Mouse (Mus musculus) brain, embryonic 18.5 days (tissue): ENCODE data around the gene Plvap.

Experiments
- DNase-seq: peaks from one replicate; pipeline ENCODE4 v3.0.0-alpha.2; 2012; ENCODE audit warnings: low read depth, low spot score

Gene Plvap

DNA sequence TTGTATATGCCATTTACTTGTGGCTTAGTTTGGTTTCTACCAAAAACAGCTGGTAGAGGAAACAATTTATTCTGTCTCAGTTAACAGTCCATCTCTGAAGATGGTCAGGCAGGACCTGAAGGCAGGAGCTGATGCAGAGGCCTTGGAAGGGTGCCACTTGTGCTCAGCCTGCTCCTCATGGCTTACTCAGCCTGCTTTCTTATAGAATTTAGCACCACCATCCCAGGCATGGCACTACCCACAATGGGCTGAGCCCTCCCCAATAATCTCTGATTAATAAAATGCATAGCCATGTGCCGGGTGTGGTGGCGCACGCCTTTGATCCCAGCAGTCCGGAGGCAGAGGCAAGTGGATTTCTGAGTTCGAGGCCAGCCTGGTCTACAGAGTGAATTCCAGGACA, 45.4 kb downstream of the Plvap start:
- no peak for DNase-seq

DNA sequence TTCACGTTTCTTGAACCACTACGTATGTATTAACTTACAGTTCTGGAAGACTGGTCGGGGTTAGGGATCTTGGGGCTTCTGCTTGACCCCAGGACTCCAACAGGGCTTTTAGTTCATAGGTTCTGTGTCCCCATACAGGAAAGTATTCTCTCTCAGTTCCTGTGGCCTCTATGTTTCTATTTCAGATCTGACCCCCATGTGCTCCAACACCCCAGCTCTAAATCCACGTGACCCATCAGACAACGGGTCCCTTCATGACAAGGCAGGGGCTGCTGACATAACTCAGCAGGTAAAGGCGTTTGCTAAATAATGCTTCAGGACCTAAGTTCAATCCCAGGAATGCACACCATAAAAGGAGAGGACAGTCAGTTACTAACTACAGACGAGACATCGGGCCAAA, 45.8 kb downstream of the Plvap start:
- DNase-seq: no peak

DNA sequence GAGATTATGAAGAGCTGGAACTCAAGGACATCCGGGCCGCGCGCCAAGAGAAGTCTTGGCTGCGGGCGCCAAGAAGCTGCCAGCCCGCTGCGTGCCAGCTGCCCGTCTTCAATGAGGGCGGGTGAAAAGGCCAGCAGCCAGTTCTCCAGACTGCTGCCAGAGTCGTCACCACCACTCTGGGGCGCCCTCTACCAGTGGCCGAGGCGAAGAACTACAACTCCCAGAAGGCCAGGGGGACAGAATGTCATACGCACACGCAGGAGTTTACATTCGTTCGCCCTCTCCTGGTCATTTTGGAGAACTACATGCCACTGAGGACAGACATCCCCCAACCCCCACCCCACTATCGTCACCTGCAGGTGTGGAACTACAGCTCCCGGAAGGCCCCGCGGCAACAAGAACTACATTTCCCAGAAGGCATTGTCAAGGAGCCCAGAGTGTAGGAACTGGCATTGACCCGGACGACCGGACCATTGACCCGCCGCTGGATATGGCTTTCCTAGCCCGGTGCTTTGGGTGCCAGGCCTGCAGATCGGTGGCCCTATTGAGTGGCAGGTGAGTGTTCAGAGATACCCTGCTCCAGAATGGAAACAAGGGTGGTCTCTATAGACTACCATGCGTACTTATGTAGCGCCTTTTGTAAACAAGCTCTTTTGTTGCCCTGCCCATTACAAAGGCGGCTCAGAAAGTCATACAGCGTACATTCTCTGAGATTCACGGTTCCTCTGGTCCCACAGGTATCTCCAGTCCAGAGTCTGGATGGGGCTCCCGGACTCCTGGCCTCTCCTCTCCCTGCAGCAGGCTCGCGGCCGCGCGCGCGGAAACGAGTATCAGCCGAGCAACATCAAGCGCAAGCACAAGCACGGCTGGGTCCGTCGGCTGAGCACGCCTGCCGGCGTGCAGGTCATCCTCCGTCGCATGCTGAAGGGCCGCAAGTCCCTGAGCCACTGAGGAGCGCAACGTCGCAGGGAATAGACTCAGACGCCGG, 46.7 kb downstream of the Plvap start, which contains the start of gene Mrpl34:
Mrpl34 (plus strand) TSS at position 447 of the 988 bp plus-strand sequence.
- DNase-seq: peak; percentile 99

DNA sequence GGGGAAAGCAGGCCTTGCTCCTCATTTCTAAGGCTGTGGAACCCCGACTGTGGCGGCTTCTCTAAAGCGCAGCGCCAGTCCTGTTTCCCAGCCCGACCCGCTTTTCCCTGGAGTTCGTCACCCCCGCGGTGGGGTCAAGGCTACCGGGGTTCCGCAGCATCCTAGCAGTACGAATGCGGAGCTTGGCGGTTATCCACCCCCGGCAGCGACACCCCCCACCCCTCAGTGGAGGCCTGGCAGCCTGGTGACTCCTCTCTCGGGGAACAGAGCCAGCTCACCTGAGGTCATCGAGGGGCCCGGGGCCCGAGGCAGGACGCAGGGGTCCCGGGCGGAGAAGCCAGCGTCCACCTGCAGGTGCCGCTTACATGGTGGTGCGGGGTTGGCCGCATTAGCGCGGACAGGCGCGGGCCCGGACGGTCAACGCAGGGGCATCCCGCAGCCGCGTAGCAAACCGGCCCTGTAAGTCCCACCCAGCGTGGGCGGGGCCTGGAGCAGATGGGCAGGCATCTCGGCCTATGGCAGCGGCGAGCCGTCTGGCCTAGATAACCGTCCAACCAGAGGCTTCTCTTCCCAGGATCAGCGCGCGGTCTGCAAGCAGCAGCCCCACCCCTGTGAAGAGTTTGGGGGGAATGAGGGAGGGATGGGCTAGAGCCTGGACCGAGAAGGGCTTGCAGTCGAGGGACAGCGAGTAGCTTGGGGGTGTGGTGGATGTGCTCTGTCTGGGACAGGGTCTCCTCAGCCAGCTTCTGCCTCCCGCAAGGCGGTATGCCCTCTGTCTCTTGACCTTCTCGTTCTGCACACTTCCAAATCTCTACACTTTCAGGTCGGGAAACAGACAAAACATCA, 48.1 kb downstream of the Plvap start, which contains the start of gene Abhd8:
Abhd8 (minus strand) TSS at position 468 of the 846 bp plus-strand sequence.
- peak; percentile 92 for DNase-seq

DNA sequence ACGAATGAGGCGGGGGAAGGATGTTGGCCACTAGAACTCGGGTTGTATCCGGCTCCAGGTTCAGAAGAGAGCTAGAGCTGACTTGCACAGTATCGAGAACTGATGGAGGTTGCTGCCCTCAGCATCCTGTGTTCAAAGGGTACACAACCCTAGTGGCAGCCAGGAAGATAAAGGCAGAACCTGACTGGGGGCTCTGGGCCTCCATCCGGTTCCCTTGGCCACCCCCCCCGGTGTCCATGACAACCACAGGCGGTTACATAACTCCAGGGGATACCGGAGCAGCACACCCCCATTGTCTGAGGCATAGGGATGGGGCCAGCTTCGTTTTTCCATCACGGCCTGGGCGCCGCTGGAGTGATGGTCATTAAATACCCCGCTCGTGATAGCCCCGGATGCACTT, 48.8 kb downstream of the Plvap start:
- no peak for DNase-seq

DNA sequence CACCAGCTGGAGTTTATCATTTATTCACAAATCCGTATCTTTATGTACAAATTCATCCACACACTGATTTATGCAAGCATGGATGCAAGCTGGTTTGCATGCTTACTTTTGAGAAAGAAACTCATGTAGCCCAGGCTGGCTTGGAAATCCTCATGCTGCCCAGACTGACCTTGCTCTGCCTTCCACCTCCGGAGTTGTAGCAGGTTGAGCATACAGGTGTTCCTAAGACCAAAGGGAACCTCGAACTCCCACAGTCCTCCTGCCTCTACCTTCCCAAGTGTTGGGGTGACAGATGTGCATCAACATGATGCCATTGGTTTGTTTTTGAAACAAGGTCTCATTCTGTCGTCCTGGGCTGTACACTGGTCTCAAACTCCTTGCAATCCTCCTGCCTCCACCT, 49.4 kb downstream of the Plvap start:
- no peak for DNase-seq

DNA sequence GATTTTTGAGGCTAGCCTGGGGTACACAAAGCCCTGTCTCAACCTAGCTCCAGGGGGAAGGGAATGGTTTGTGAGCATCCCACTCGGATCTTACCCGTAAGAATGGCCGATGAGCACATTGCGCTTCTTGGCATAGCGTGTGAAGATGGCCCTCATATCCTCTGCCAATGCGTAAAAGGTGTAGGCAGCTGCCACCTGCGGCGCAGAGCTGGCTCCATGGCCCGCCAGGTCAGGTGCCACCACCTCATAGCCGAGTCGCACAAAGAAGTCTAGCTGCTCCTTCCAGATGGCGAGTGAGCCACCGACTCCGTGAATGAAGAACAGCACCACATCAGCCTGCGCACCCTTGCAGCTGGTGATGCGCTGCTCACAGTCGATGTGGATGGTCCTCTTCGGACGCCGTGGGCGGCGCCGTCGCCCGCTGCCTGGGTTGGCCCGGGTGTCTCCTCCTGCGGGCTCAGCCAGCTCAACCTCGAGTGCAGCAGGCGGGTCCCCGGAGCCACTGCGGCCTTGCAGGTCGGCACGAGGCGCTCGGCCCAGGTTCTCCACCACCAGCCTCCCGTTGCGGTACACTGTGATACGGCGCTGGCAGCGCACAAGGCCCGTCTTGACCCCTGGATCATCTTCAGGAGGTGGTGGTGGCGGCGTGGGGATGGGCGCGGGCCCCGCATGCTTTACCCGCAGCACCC, 50.3 kb downstream of the Plvap start:
- no peak for DNase-seq

DNA sequence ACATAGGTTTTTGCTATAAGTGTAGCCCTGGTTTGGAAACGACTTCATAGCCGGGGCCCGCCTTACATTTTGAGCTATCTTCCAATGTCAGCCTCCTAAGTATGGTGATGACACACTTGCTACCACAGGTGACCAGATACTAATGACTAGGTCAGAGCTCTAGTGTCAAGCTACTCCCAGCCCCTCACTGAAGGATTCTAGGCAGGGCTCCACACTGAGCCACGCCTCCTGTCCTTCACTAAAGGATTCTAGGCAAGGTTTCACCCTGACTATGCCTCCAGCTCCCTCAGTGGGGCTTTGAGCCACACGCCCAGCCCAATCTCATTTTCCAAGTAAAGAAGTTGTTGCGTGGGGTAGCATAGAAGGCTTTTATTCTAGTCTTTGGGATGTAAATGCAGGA, 50.8 kb downstream of the Plvap start:
- DNase-seq: no peak

DNA sequence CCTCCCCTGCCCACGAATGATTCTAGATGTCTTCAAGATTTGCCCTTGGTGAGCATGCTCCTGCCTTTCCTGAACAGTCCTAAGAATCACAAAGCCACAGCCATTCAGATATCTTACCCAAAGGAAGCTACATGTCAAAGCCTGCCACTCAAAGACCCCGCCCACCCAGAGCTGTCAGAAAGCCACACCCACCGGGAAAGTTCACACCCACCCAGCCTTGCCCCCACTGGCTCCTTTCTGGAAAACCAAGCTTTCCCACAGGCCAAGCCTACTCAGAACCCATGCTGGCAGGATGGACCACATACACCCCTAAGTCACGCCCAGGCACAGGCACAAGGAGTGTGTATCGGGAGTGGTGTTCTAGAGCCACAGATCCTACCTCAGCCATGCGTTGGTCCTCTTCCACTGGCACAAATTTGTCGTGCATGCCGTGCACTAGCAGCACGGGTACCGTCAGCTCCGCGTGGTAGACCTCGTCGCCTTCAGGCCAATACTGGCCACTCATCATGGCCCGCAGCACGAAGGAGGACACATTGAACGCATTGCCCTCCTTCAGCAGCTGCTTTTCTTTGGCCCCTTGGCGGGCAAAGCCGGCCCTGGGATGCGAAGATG, 53.8 kb downstream of the Plvap start:
- no peak for DNase-seq

DNA sequence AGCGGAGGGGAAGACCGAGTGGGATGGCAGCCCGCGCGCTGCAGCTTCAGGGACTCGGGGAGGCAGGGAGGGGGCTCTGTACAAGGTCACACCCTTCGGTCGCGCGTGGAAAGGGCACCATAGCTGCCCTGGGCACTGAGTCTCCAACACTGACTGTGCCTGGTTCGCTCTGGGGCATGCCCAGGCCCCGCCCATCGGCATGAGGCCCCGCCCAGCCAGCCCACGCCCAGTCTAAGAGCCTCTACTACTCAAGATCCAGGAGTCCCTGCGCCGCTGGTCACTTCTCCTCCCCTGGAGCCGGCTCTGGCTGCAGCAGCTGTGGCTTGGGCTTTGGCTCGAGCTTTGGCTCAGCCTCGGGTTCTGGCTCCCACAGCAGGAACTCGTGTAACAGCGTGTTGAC, 54.6 kb downstream of the Plvap start:
- no peak for DNase-seq

DNA sequence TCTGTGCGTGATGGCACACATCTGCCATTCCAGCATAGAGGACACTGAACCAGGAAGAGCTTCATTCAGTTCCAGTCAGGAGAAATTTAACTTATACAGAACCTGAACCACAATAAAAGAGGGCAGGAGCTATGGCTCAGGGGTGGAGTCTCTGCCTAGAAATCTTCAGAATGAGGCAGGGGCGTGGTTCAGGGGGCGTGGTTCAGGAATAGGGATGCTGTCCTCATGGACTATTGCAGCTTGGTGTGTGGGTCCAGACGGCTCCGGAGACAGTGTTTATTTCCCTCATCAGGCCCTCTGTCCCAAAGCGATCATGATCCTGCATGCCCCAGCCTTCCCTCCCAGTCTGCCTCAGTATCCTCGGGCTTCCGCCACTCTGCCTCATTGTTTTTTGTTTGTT, 56.9 kb downstream of the Plvap start:
- no peak for DNase-seq

DNA sequence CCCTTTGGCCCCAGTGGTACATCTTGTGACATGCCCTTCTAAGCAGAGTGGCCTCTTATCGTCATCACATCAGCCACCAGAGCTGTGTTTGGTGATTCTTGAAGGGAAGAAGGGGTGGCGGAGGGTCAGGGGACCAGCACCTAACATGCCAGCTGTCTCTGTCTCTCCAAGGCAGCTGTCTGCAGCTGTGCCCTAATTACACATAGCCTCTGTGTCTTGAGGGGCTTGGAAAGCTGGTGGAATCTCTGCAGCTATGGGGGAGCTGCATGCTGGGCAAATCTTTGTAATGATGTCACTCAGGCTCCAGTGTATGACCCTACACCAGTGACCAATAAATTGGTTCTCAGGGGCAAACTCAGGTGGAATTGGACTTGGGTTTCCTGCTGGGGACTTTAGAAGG, 58.9 kb downstream of the Plvap start:
- DNase-seq: no peak

DNA sequence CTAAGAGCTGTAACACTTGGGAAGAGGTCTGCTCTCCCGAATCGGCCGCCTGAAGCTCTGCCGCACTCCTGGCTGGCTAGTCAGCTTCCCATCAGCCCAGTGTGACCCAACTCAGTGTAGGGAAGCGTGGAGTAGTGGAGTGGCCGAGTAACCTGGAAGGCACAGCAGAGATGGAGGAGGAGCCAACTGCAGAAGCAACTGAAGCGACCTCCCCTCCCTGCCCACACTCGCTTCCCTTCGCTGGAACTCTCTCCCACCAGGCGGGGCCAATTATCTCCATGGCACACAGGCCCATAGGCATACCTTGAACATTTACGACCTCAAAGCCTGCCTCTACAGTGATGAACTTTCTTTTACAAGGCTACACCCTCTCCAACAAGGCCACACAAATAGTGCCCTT, 59.8 kb downstream of the Plvap start:
- no peak for DNase-seq

DNA sequence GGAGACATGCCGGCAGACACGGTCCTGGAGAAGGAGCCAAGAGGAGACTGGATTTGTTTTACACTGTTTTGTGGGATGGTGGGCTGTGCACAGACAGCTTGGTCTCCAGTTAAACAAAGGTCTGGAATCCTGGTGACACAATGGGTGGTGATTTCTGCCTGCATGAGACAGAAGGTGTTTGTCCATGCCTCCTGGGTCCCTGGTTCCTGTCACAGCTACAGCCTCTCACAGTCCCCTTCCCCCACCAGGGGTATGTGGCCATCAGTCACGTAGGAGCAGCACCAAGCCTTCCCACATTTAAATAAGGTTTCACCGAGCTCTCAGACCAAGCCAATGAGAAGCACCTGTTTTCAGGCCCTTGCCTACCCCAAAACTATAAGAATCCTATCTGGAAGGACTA, 60.2 kb downstream of the Plvap start:
- DNase-seq: no peak
